Mouse (Mus musculus) neural tube, embryonic 10.5 days (tissue): Measurements from ENCODE around the gene D13Ertd608e.
A peak's percentile ranks its signal among the peaks of the same experiment; 100 is the strongest.
"Not testable (repeated sequence)": the region's sequence is repeated elsewhere in the genome, so short reads cannot be mapped to it uniquely, and the experiment has no call there.

ENCODE experiments used
- DNase-seq: peaks from one replicate; pipeline ENCODE4 v3.0.0-alpha.2; 2017; ENCODE audit warnings: low spot score; ENCODE audit errors: extremely low spot score

Gene D13Ertd608e

GRCm38 (mm10) chr13:119835320-119836056 is at the start of gene D13Ertd608e:
Gene D13Ertd608e, plus strand, starts transcription at chr13:119836006.
- DNase-seq, result peak; percentile 30

GRCm38 (mm10) chr13:119789851-119790717 is 45.7 kb upstream of the D13Ertd608e start:
- no peak for DNase-seq

GRCm38 (mm10) chr13:119790761-119791579 is 44.8 kb upstream of the D13Ertd608e start, which contains the start of gene Zfp131:
Gene Zfp131, minus strand, starts transcription at chr13:119790889.
- DNase-seq, result peak; percentile 96

- DNase-seq, result peak; percentile 32
Observed at GRCm38 (mm10) chr13:119791580-119792135, 44.1 kb upstream of the D13Ertd608e start.

- DNase-seq, result no peak
Observed at GRCm38 (mm10) chr13:119792791-119793404, 42.9 kb upstream of the D13Ertd608e start.

GRCm38 (mm10) chr13:119797656-119798055 is 38.1 kb upstream of the D13Ertd608e start:
- DNase-seq, result no peak

- DNase-seq, result no peak
Observed at GRCm38 (mm10) chr13:119808937-119809336, 26.9 kb upstream of the D13Ertd608e start.

GRCm38 (mm10) chr13:119810031-119810430 is 25.8 kb upstream of the D13Ertd608e start:
- DNase-seq, result no peak

GRCm38 (mm10) chr13:119816798-119817197 is 19.0 kb upstream of the D13Ertd608e start:
- no peak for DNase-seq

GRCm38 (mm10) chr13:119817579-119818206 is 18.1 kb upstream of the D13Ertd608e start:
- no peak for DNase-seq

GRCm38 (mm10) chr13:119830116-119830515 is 5.7 kb upstream of the D13Ertd608e start, which contains the start of gene AF067063:
Gene AF067063, minus strand, starts transcription at chr13:119830216.
- not testable (repeated sequence) for DNase-seq

GRCm38 (mm10) chr13:119836324-119836811 is 562 bp downstream of the D13Ertd608e start:
- peak; percentile 42 for DNase-seq

- peak; percentile 57 for DNase-seq
Observed at GRCm38 (mm10) chr13:119837719-119838337, 2.0 kb downstream of the D13Ertd608e start.

GRCm38 (mm10) chr13:119839982-119840381 is 4.2 kb downstream of the D13Ertd608e start:
- DNase-seq, result peak; percentile 11

- not testable (repeated sequence) for DNase-seq
Observed at GRCm38 (mm10) chr13:119862399-119862798, 26.6 kb downstream of the D13Ertd608e start.

- DNase-seq, result not testable (repeated sequence)
Observed at GRCm38 (mm10) chr13:119864395-119864999, 28.7 kb downstream of the D13Ertd608e start.

GRCm38 (mm10) chr13:119886896-119887295 is 51.1 kb downstream of the D13Ertd608e start:
- not testable (repeated sequence) for DNase-seq

- not testable (repeated sequence) for DNase-seq
Observed at GRCm38 (mm10) chr13:119894685-119895084, 58.9 kb downstream of the D13Ertd608e start, which contains the start of gene Tcstv1. Gene Tcstv1, minus strand, starts transcription at chr13:119894785.
